Mouse (Mus musculus) intestine, embryonic 16.5 days (tissue): ENCODE data around the gene Fanca. TPM values are rescaled to one million over a fixed set of nuclear protein-coding genes. Genes with fewer than 3 reads are reported as not detected.
A peak's percentile ranks its signal among the peaks of the same experiment; 100 is the strongest.
"Not testable (repeated sequence)": the region's sequence is repeated elsewhere in the genome, so short reads cannot be mapped to it uniquely, and the experiment has no call there.

Source experiments
- ATAC-seq: fragments of 200-750 bp; cut with Nextera tagmentation; 2 replicates; pipeline ENCODE4 v1.8.0; 2017; ENCODE audit warnings: moderate TSS enrichment, moderate library complexity
- H3K27ac ChIP-seq: fragments of 300-500 bp; sonication (generic); 2 replicates; pipeline ENCODE4 v1.5.1; 2014; ENCODE audit warnings: mild to moderate bottlenecking, low read length
- H3K27me3 ChIP-seq: fragments of 300-500 bp; sonication (generic); replicated peaks from 2 replicates; pipeline ENCODE4 v1.6.1; 2014; ENCODE audit warnings: low read length, control low read depth, mixed read lengths; ENCODE audit not compliant: control insufficient read depth, insufficient read depth
- H3K36me3 ChIP-seq: fragments of 300-500 bp; sonication (generic); 2 replicates; pipeline ENCODE4 v1.6.1; 2014; ENCODE audit warnings: low read length, control low read depth; ENCODE audit not compliant: control insufficient read depth, insufficient read depth
- H3K4me1 ChIP-seq: fragments of 300-500 bp; sonication (generic); 2 replicates; pipeline ENCODE4 v1.6.1; 2014; ENCODE audit warnings: low read length, control low read depth, mixed read lengths; ENCODE audit not compliant: control insufficient read depth, insufficient read depth
- H3K4me2 ChIP-seq: fragments of 300-500 bp; sonication (generic); 2 replicates; pipeline ENCODE4 v1.6.1; 2014; ENCODE audit warnings: low read depth, low read length, control low read depth
- H3K4me3 ChIP-seq: fragments of 300-500 bp; sonication (generic); 2 replicates; pipeline ENCODE4 v1.5.1; 2014; ENCODE audit warnings: mild to moderate bottlenecking, low read length
- H3K9ac ChIP-seq: fragments of 300-500 bp; sonication (generic); 2 replicates; pipeline ENCODE4 v1.6.1; 2014; ENCODE audit warnings: low read depth, low read length
- H3K9me3 ChIP-seq: fragments of 300-500 bp; sonication (generic); 2 replicates; pipeline ENCODE4 v1.6.1; 2016; ENCODE audit warnings: low read length, control low read depth; ENCODE audit not compliant: control insufficient read depth
- WGBS: fragments of 180-500 bp; shearing (Covaris S2); extraction: QIAGEN DNeasy Blood & Tissue Kit; methylation state at CpG from one replicate; pipeline ENCODE4 v1.1.7; 2014; 5-methylcytosine and 5-hydroxymethylcytosine counted together
- polyA plus RNA-seq: library from polyadenylated mRNA; unstranded; fragments of >200 nt; fragmentation: Nextera tagmentation; extraction: Ambion mirVana; gene quantifications from 2 replicates; pipeline ENCODE4 v1.2.1, GENCODE M21; 2015

Gene Fanca
- polyA plus RNA-seq, 1 experiment from 2014 or later: 20.2 TPM

GRCm38 (mm10) chr8:123283991-123284390, 34.4 kb downstream of the Fanca start:
- H3K9ac ChIP-seq: 0 out of 2 replicates have a peak overlapping the region, but pooled peaks have one; percentile 6
- no peak overlapping the region for H3K27ac ChIP-seq
- H3K36me3 ChIP-seq: no peaks in the 10 kb centered on the region
- no peaks in the 10 kb centered on the region for H3K9me3 ChIP-seq
- no peak for ATAC-seq
- no peak overlapping the region for H3K4me2 ChIP-seq
- no peaks in the 10 kb centered on the region for H3K27me3 ChIP-seq
- no peaks in the 10 kb centered on the region for H3K4me1 ChIP-seq
- no peak overlapping the region for H3K4me3 ChIP-seq
- 75% methylated on average over 7 of the region's 7 CpGs for WGBS

- WGBS: 91% methylated on average over 5 of the region's 6 CpGs
- not testable (repeated sequence) for H3K27me3 ChIP-seq, H3K4me2 ChIP-seq, ATAC-seq, H3K9ac ChIP-seq, H3K9me3 ChIP-seq, H3K27ac ChIP-seq, H3K36me3 ChIP-seq, H3K4me1 ChIP-seq, H3K4me3 ChIP-seq
Observed at GRCm38 (mm10) chr8:123282994-123283393, 35.4 kb downstream of the Fanca start.

GRCm38 (mm10) chr8:123280302-123281094, 37.9 kb downstream of the Fanca start:
- no peak overlapping the region for H3K9ac ChIP-seq
- no peaks in the 10 kb centered on the region for H3K9me3 ChIP-seq
- H3K27me3 ChIP-seq: no peaks in the 10 kb centered on the region
- 88% methylated on average over 13 of the region's 13 CpGs for WGBS
- H3K4me1 ChIP-seq: no peaks in the 10 kb centered on the region
- H3K27ac ChIP-seq: no peak overlapping the region
- H3K4me3 ChIP-seq: no peak overlapping the region
- H3K36me3 ChIP-seq: no peaks in the 10 kb centered on the region
- no peak overlapping the region for H3K4me2 ChIP-seq
- no peak for ATAC-seq

- Histone ChIP-seq H3K36me3 (no peaks in the 10 kb centered on the region), H3K4me2 (no peak overlapping the region), H3K9me3 (no peaks in the 10 kb centered on the region), H3K27ac (no peak overlapping the region), H3K27me3 (no peaks in the 10 kb centered on the region), H3K4me3 (no peak overlapping the region), H3K4me1 (no peaks in the 10 kb centered on the region), H3K9ac (no peak overlapping the region)
- WGBS: 93% methylated on average over 4 of the region's 4 CpGs
- no peak for ATAC-seq
Observed at GRCm38 (mm10) chr8:123279828-123280227, 38.5 kb downstream of the Fanca start.

- Histone ChIP-seq H3K4me2 (no peak overlapping the region), H3K9ac (no peak overlapping the region), H3K27me3 (no peaks in the 10 kb centered on the region), H3K4me3 (no peak overlapping the region), H3K4me1 (no peaks in the 10 kb centered on the region), H3K9me3 (no peaks in the 10 kb centered on the region), H3K27ac (no peak overlapping the region), H3K36me3 (no peaks in the 10 kb centered on the region)
- ATAC-seq: no peak
- WGBS: 61% methylated on average over 7 of the region's 7 CpGs
Observed at GRCm38 (mm10) chr8:123278445-123278844, 39.9 kb downstream of the Fanca start.

GRCm38 (mm10) chr8:123275096-123275495, 43.3 kb downstream of the Fanca start:
- Histone ChIP-seq H3K4me3 (no peak overlapping the region), H3K4me2 (no peak overlapping the region), H3K27ac (no peak overlapping the region), H3K9ac (no peak overlapping the region), H3K4me1 (no peaks in the 10 kb centered on the region), H3K9me3 (no peaks in the 10 kb centered on the region), H3K27me3 (no peaks in the 10 kb centered on the region), H3K36me3 (no peaks in the 10 kb centered on the region)
- ATAC-seq: no peak
- WGBS: 95% methylated on average over 12 of the region's 12 CpGs

GRCm38 (mm10) chr8:123274447-123274846, 43.9 kb downstream of the Fanca start:
- no peak overlapping the region for H3K9ac ChIP-seq
- 92% methylated on average over 5 of the region's 5 CpGs for WGBS

DNA sequence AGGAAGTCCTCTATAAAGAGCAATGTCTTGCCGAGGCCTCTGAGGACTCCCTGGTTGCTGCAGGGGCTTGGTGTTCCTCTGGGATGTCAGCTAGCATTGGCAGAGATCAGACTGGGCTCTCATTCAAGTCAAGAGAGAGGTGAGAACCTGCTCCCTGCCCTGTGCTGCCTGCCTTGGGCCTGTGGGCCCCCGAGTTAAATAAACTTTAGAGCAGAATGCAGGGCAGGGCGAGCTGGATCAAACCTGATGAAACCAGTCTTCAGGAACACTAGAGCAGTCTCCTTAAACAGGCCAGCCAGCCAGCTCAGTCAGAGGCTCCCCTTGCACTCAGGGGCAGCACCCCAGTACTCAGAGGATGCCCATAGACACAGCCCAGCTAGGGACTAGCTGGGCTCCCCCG, 46.5 kb downstream of the Fanca start:
- Histone ChIP-seq H3K36me3 (peaks cover 11% of the 10 kb centered on the region), H3K9me3 (no peaks in the 10 kb centered on the region), H3K4me1 (no peaks in the 10 kb centered on the region), H3K27ac (no peak overlapping the region), H3K9ac (0 out of 2 replicates have a peak overlapping the region, but pooled peaks have one; percentile 25), H3K4me2 (no peak overlapping the region), H3K4me3 (no peak overlapping the region), H3K27me3 (no peaks in the 10 kb centered on the region)
- WGBS: 59% methylated on average over 4 of the region's 4 CpGs
- ATAC-seq: peak; percentile 59; the same call in 1 of the 2 replicates

More at GRCm38 (mm10) chr8:123274447-123274846, 43.9 kb downstream of the Fanca start:
- Histone ChIP-seq H3K36me3 (no peaks in the 10 kb centered on the region), H3K9me3 (no peaks in the 10 kb centered on the region), H3K4me2 (no peak overlapping the region), H3K27me3 (no peaks in the 10 kb centered on the region), H3K4me1 (no peaks in the 10 kb centered on the region), H3K4me3 (no peak overlapping the region), H3K27ac (no peak overlapping the region)
- ATAC-seq: no peak

DNA sequence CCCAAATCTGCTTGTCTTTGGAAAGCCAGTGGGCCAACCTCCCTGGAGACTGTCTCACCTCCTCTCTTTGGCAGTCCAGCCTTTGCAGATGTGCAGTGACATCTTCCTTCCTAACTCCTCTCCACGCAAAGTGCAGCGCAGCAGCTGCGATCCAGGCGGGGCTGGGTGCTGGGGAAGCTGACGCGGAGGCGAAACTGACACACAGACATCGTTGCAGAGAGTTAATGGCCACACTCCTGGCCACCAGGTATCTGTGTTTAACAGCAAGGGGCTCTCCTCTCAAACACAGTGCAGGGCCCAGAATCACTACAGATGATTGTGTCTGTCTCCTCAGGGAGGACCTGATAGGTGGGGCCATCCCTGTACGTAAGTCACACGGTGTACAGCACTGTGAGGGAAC, 47.2 kb downstream of the Fanca start:
- ATAC-seq: peak; percentile 55; the same call in 1 of the 2 replicates
- Histone ChIP-seq H3K27ac (no peak overlapping the region), H3K4me2 (no peak overlapping the region), H3K4me3 (no peak overlapping the region), H3K9me3 (no peaks in the 10 kb centered on the region), H3K36me3 (peaks cover 11% of the 10 kb centered on the region), H3K9ac (no peak overlapping the region), H3K4me1 (no peaks in the 10 kb centered on the region), H3K27me3 (no peaks in the 10 kb centered on the region)
- WGBS: 83% methylated on average over 10 of the region's 10 CpGs
